Mouse (Mus musculus) spleen, postnatal 36 days (tissue): ENCODE data around the gene Pik3cd.

ENCODE experiments used
- DNase-seq, 2 experiments: peaks; one replicate each; pipeline ENCODE4 v3.0.0; 2022; ENCODE audit warnings: low spot score in 2 of 2, mixed read lengths in 1 of 2

Pik3cd gene

GRCm38 (mm10) chr4:149609256-149610025 is 92.9 kb downstream of the Pik3cd start:
- DNase-seq, result no peak

- DNase-seq, result no peak
Measured at GRCm38 (mm10) chr4:149608309-149608638, 94.1 kb downstream of the Pik3cd start.

- no peak for DNase-seq
Measured at GRCm38 (mm10) chr4:149607591-149608308, 94.6 kb downstream of the Pik3cd start.

GRCm38 (mm10) chr4:149606766-149607358 is 95.5 kb downstream of the Pik3cd start:
- DNase-seq, result no peak

GRCm38 (mm10) chr4:149606056-149606455 is 96.3 kb downstream of the Pik3cd start:
- DNase-seq, result no peak

GRCm38 (mm10) chr4:149604518-149604917 is 97.9 kb downstream of the Pik3cd start:
- no peak for DNase-seq

- no peak for DNase-seq
Measured at GRCm38 (mm10) chr4:149603860-149604259, 98.5 kb downstream of the Pik3cd start.

GRCm38 (mm10) chr4:149602236-149602635 is 100.1 kb downstream of the Pik3cd start:
- no peak for DNase-seq

GRCm38 (mm10) chr4:149601484-149601883 is 100.9 kb downstream of the Pik3cd start:
- DNase-seq, result no peak

GRCm38 (mm10) chr4:149600130-149600529 is 102.2 kb downstream of the Pik3cd start:
- no peak for DNase-seq

- DNase-seq, result no peak
Measured at GRCm38 (mm10) chr4:149599549-149599948, 102.8 kb downstream of the Pik3cd start.
